Mouse (Mus musculus) embryonic facial prominence, embryonic 14.5 days (tissue): ENCODE data around the gene Eef1a2. TPM values are rescaled to one million over a fixed set of nuclear protein-coding genes. Genes with fewer than 3 reads are reported as not detected.
A peak's percentile ranks its signal among the peaks of the same experiment; 100 is the strongest.

Experiments used
- ATAC-seq: fragments of 200-750 bp; cut with Nextera tagmentation; 2 replicates; pipeline ENCODE4 v1.8.0; 2017; ENCODE audit warnings: low read depth, moderate number of reproducible peaks, moderate TSS enrichment
- DNase-seq: peaks from one replicate; pipeline ENCODE4 v3.0.0-alpha.2; 2015; ENCODE audit warnings: low spot score
- H3K27ac ChIP-seq: fragments of 300-500 bp; sonication (generic); replicated peaks from 2 replicates; pipeline ENCODE4 v1.5.1; 2014; ENCODE audit warnings: low read depth, mild to moderate bottlenecking, low read length, moderate library complexity
- H3K27me3 ChIP-seq: fragments of 300-500 bp; sonication (generic); replicated peaks from 2 replicates; pipeline ENCODE4 v1.6.1; 2014; ENCODE audit warnings: low read length; ENCODE audit not compliant: control insufficient read depth, insufficient read depth
- H3K36me3 ChIP-seq: fragments of 300-500 bp; sonication (generic); 2 replicates; pipeline ENCODE4 v1.6.1; 2014; ENCODE audit warnings: low read length, mixed read lengths; ENCODE audit not compliant: control insufficient read depth, insufficient read depth
- H3K4me1 ChIP-seq: fragments of 300-500 bp; sonication (generic); 2 replicates; pipeline ENCODE4 v1.6.1; 2014; ENCODE audit warnings: antibody characterized with exemption, low read length; ENCODE audit not compliant: control insufficient read depth, insufficient read depth
- H3K4me2 ChIP-seq: fragments of 300-500 bp; sonication (generic); 2 replicates; pipeline ENCODE4 v1.6.1; 2014; ENCODE audit warnings: low read depth, mild to moderate bottlenecking, low read length, moderate library complexity, mixed read lengths
- H3K4me3 ChIP-seq: fragments of 300-500 bp; sonication (generic); 2 replicates; pipeline ENCODE4 v1.5.1; 2014; ENCODE audit warnings: low read depth, mild to moderate bottlenecking, low read length
- H3K9ac ChIP-seq: fragments of 300-500 bp; sonication (generic); 2 replicates; pipeline ENCODE4 v1.6.1; 2014; ENCODE audit warnings: low read depth, mild to moderate bottlenecking, low read length, moderate library complexity, mixed read lengths
- H3K9me3 ChIP-seq: fragments of 300-500 bp; sonication (generic); 2 replicates; pipeline ENCODE4 v1.6.1; 2016; ENCODE audit warnings: low read length; ENCODE audit not compliant: control insufficient read depth
- WGBS: fragments of 180-500 bp; shearing (Covaris S2); extraction: QIAGEN DNeasy Blood & Tissue Kit; methylation state at CpG from one replicate; pipeline ENCODE4 v1.1.7; 2014; 5-methylcytosine and 5-hydroxymethylcytosine counted together
- polyA plus RNA-seq: library from polyadenylated mRNA; unstranded; fragments of >200 nt; fragmentation: Nextera tagmentation; extraction: Ambion mirVana; gene quantifications from 2 replicates; pipeline ENCODE4 v1.2.1, GENCODE M21; 2014

Eef1a2 gene
- polyA plus RNA-seq, 1 experiment from 2014 or later: 1.0 TPM

GRCm38 (mm10) chr2:181178015-181178414, 21.2 kb upstream of the Eef1a2 start:
- H3K27me3 ChIP-seq: no peaks in the 10 kb centered on the region
- ATAC-seq (no peak), DNase-seq (no peak)
- no peaks in the 10 kb centered on the region for H3K4me1 ChIP-seq
- H3K36me3 ChIP-seq: no peaks in the 10 kb centered on the region
- no peak overlapping the region for H3K9ac ChIP-seq
- H3K9me3 ChIP-seq: no peaks in the 10 kb centered on the region
- H3K4me2 ChIP-seq: no peak overlapping the region
- no peak overlapping the region for H3K4me3 ChIP-seq
- WGBS: 79% methylated on average over 3 of the region's 3 CpGs
- no peak overlapping the region for H3K27ac ChIP-seq

- no peaks in the 10 kb centered on the region for H3K27me3 ChIP-seq
- no peak overlapping the region for H3K4me2 ChIP-seq
- H3K9ac ChIP-seq: no peak overlapping the region
- H3K27ac ChIP-seq: no peak overlapping the region
- no peaks in the 10 kb centered on the region for H3K9me3 ChIP-seq
- H3K4me1 ChIP-seq: no peaks in the 10 kb centered on the region
- WGBS: 83% methylated on average over 3 of the region's 3 CpGs
- H3K36me3 ChIP-seq: no peaks in the 10 kb centered on the region
- ATAC-seq (no peak), DNase-seq (no peak)
- no peak overlapping the region for H3K4me3 ChIP-seq
Observed at GRCm38 (mm10) chr2:181174646-181175045, 17.8 kb upstream of the Eef1a2 start.

- ATAC-seq: no peak
- H3K4me3 ChIP-seq: no peak overlapping the region
- no peak for DNase-seq
- no peaks in the 10 kb centered on the region for H3K9me3 ChIP-seq
- no peak overlapping the region for H3K4me2 ChIP-seq
- H3K4me1 ChIP-seq: no peaks in the 10 kb centered on the region
- 0 out of 2 replicates have a peak, but pooled peaks cover 7% of the 10 kb centered on the region for H3K27me3 ChIP-seq
- 78% methylated on average over 5 of the region's 5 CpGs for WGBS
- H3K27ac ChIP-seq: no peak overlapping the region
- H3K36me3 ChIP-seq: no peaks in the 10 kb centered on the region
- H3K9ac ChIP-seq: no peak overlapping the region
Observed at GRCm38 (mm10) chr2:181166469-181166868, 9.7 kb upstream of the Eef1a2 start.

GRCm38 (mm10) chr2:181160821-181161220, 4.0 kb upstream of the Eef1a2 start:
- Histone ChIP-seq H3K9ac (no peak overlapping the region), H3K36me3 (no peaks in the 10 kb centered on the region), H3K4me2 (no peak overlapping the region), H3K27me3 (peaks cover 30% of the 10 kb centered on the region), H3K9me3 (no peaks in the 10 kb centered on the region), H3K27ac (no peak overlapping the region), H3K4me1 (no peaks in the 10 kb centered on the region), H3K4me3 (no peak overlapping the region)
- DNase-seq: no peak
- no peak for ATAC-seq
- 54% methylated on average over 4 of the region's 4 CpGs for WGBS

GRCm38 (mm10) chr2:181159771-181160170, 3.0 kb upstream of the Eef1a2 start:
- no peak overlapping the region for H3K9ac ChIP-seq
- peak; percentile 64 for DNase-seq
- no peaks in the 10 kb centered on the region for H3K36me3 ChIP-seq
- H3K27ac ChIP-seq: no peak overlapping the region
- ATAC-seq: peak; percentile 83
- no peaks in the 10 kb centered on the region for H3K4me1 ChIP-seq
- H3K4me2 ChIP-seq: no peak overlapping the region
- no peaks in the 10 kb centered on the region for H3K9me3 ChIP-seq
- H3K27me3 ChIP-seq: peaks cover 37% of the 10 kb centered on the region
- H3K4me3 ChIP-seq: no peak overlapping the region
- WGBS: 4% methylated on average over 2 of the region's 2 CpGs

- no peaks in the 10 kb centered on the region for H3K36me3 ChIP-seq
- H3K27ac ChIP-seq: no peak overlapping the region
- no peak overlapping the region for H3K4me2 ChIP-seq
- no peaks in the 10 kb centered on the region for H3K4me1 ChIP-seq
- peaks cover 38% of the 10 kb centered on the region for H3K27me3 ChIP-seq
- no peaks in the 10 kb centered on the region for H3K9me3 ChIP-seq
- H3K9ac ChIP-seq: no peak overlapping the region
- WGBS: 51% methylated on average over 7 of the region's 7 CpGs
- H3K4me3 ChIP-seq: no peak overlapping the region
- ATAC-seq (no peak), DNase-seq (no peak)
Observed at GRCm38 (mm10) chr2:181159091-181159514, 2.3 kb upstream of the Eef1a2 start.

- ATAC-seq (no peak), DNase-seq (no peak)
- no peak overlapping the region for H3K9ac ChIP-seq
- H3K9me3 ChIP-seq: no peaks in the 10 kb centered on the region
- H3K27ac ChIP-seq: no peak overlapping the region
- H3K4me3 ChIP-seq: no peak overlapping the region
- no peak overlapping the region for H3K4me2 ChIP-seq
- 96% methylated on average over 2 of the region's 2 CpGs for WGBS
- no peaks in the 10 kb centered on the region for H3K36me3 ChIP-seq
- H3K4me1 ChIP-seq: no peaks in the 10 kb centered on the region
- H3K27me3 ChIP-seq: peaks cover 38% of the 10 kb centered on the region
Observed at GRCm38 (mm10) chr2:181158471-181158870, 1.7 kb upstream of the Eef1a2 start.

- Histone ChIP-seq H3K4me2 (no peak overlapping the region), H3K4me3 (no peak overlapping the region), H3K27ac (no peak overlapping the region), H3K27me3 (peaks cover 38% of the 10 kb centered on the region), H3K9ac (no peak overlapping the region), H3K9me3 (no peaks in the 10 kb centered on the region), H3K4me1 (no peaks in the 10 kb centered on the region), H3K36me3 (no peaks in the 10 kb centered on the region)
- ATAC-seq (no peak), DNase-seq (no peak)
- WGBS: 67% methylated on average over 6 of the region's 6 CpGs
Observed at GRCm38 (mm10) chr2:181157716-181158302, 995 bp upstream of the Eef1a2 start.

- no peaks in the 10 kb centered on the region for H3K4me1 ChIP-seq
- H3K27me3 ChIP-seq: peaks cover 38% of the 10 kb centered on the region
- H3K4me2 ChIP-seq: peak overlapping the region; percentile 51; the same call in 1 of the 2 replicates
- WGBS: 79% methylated on average over 4 of the region's 4 CpGs
- no peaks in the 10 kb centered on the region for H3K9me3 ChIP-seq
- no peak overlapping the region for H3K27ac ChIP-seq
- DNase-seq: no peak
- H3K36me3 ChIP-seq: no peaks in the 10 kb centered on the region
- ATAC-seq: no peak
- H3K4me3 ChIP-seq: no peak overlapping the region
- no peak overlapping the region for H3K9ac ChIP-seq
Observed at GRCm38 (mm10) chr2:181157180-181157579, 366 bp upstream of the Eef1a2 start.
